Mouse (Mus musculus) lung, embryonic 16.5 days (tissue): Measurements from ENCODE around the gene A330070K13Rik. TPM values are rescaled to one million over a fixed set of nuclear protein-coding genes. Genes with fewer than 3 reads are reported as not detected.

ENCODE experiments used
- ATAC-seq: fragments of 200-750 bp; cut with Nextera tagmentation; 2 replicates; pipeline ENCODE4 v1.8.0; 2017; ENCODE audit warnings: low read depth, mild to moderate bottlenecking, moderate library complexity
- H3K27ac ChIP-seq: fragments of 300-500 bp; sonication (generic); 2 replicates; pipeline ENCODE4 v1.5.1; 2014; ENCODE audit warnings: mild to moderate bottlenecking, control low read depth, low read length
- H3K27me3 ChIP-seq: fragments of 300-500 bp; sonication (generic); 2 replicates; pipeline ENCODE4 v1.6.1; 2014; ENCODE audit warnings: low read depth, low read length, mixed read lengths; ENCODE audit not compliant: control insufficient read depth, insufficient read depth
- H3K36me3 ChIP-seq: fragments of 300-500 bp; sonication (generic); 2 replicates; pipeline ENCODE4 v1.6.1; 2014; ENCODE audit warnings: low read length; ENCODE audit not compliant: control insufficient read depth, insufficient read depth
- H3K4me1 ChIP-seq: fragments of 300-500 bp; sonication (generic); replicated peaks from 2 replicates; pipeline ENCODE4 v1.6.1; 2014; ENCODE audit warnings: low read length, mixed read lengths; ENCODE audit not compliant: control insufficient read depth, insufficient read depth
- H3K4me2 ChIP-seq: fragments of 300-500 bp; sonication (generic); 2 replicates; pipeline ENCODE4 v1.6.1; 2014; ENCODE audit warnings: low read depth, low read length, control low read depth
- H3K4me3 ChIP-seq: fragments of 300-500 bp; sonication (generic); 2 replicates; pipeline ENCODE4 v1.5.1; 2014; ENCODE audit warnings: mild to moderate bottlenecking, low read length, control low read depth
- H3K9ac ChIP-seq: fragments of 300-500 bp; sonication (generic); 2 replicates; pipeline ENCODE4 v1.6.1; 2014; ENCODE audit warnings: low read length, control low read depth
- H3K9me3 ChIP-seq: fragments of 300-500 bp; sonication (generic); 2 replicates; pipeline ENCODE4 v1.6.1; 2016; ENCODE audit warnings: low read length; ENCODE audit not compliant: control insufficient read depth
- WGBS: fragments of 180-500 bp; shearing (Covaris S2); extraction: QIAGEN DNeasy Blood & Tissue Kit; methylation state at CpG from one replicate; pipeline ENCODE4 v1.1.7; 2014; 5-methylcytosine and 5-hydroxymethylcytosine counted together
- polyA plus RNA-seq: library from polyadenylated mRNA; unstranded; fragments of >200 nt; fragmentation: Nextera tagmentation; extraction: Ambion mirVana; gene quantifications from 2 replicates; pipeline ENCODE4 v1.2.1, GENCODE M21; 2015

A330070K13Rik gene
- not detected in 2 replicates for polyA plus RNA-seq

DNA sequence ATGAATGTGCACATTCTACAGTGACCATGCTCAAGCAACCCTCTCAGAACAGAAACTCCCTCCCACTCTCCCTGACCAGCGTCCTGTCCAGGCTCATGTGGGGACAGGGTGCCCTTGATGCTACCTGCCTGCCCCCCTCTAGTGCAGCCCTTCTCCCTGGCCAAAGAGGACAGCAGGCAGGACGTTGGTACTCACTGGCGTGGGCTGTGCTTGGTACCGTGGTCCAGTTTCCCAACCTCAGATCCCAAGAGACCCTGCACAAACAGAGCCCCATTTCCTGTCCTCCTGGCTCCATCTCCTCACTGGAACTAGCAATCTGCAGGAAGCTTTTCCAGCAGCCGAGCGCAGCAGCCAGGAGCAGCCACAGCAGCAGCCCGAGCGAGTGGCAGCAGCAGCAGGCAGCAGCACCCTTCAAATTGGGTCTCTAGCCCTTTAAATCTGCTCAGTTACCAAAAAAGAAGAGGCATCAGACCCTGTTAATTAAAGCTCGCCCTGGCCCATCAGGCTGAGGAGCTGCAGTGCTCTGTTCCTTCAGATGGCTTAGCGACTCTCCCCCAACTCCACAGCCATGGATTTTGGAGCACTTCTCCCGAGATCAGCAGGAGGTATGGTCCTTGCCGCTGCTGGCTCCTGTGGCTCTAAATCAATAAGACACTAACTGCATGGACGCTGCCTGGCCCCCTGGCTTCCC is at the start of gene A330070K13Rik:
TSS of gene A330070K13Rik (minus strand) at position 410 of the 691 bp plus-strand sequence.
- no peak within 1 kb of the TSS for H3K4me3 ChIP-seq

DNA sequence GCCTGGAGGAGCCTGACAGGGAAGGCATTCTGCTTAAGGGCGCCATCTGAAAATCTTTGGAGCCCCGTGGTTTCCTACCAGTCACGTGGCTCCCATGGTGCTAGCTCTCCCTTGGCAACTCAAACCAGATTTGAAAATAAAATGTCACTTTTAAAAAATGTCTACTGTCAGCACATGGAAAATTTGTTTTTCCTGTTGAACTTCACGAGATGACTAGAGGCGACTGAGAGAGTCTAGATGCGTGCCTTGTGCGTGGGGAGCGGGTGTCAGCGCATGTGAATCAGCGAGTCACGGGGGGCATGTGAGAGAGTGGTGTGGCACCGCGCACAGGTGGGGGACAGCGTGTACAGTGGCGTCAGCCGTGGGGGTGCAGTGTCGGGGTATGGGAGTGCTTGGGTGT is 27.1 kb upstream of the A330070K13Rik start:
- Histone ChIP-seq H3K27ac (no peak overlapping the region), H3K4me3 (no peak overlapping the region), H3K4me2 (no peak overlapping the region), H3K27me3 (no peaks in the 10 kb centered on the region), H3K9ac (no peak overlapping the region), H3K4me1 (no peaks in the 10 kb centered on the region), H3K36me3 (no peaks in the 10 kb centered on the region), H3K9me3 (0 out of 2 replicates have a peak, but pooled peaks cover 2% of the 10 kb centered on the region)
- no peak for ATAC-seq
- 88% methylated on average over 17 of the region's 17 CpGs for WGBS

More for the DNA sequence above, at the start of gene A330070K13Rik:
- Histone ChIP-seq H3K27me3 (no peaks in the 10 kb centered on the region), H3K9ac (no peak within 1 kb of the TSS), H3K36me3 (no peaks in the 10 kb centered on the region), H3K4me2 (no peak within 1 kb of the TSS), H3K4me1 (no peaks in the 10 kb centered on the region), H3K27ac (no peak within 1 kb of the TSS), H3K9me3 (no peaks in the 10 kb centered on the region)
- 11% methylated on average over 13 of the region's 13 CpGs for WGBS
- ATAC-seq = no peak

DNA sequence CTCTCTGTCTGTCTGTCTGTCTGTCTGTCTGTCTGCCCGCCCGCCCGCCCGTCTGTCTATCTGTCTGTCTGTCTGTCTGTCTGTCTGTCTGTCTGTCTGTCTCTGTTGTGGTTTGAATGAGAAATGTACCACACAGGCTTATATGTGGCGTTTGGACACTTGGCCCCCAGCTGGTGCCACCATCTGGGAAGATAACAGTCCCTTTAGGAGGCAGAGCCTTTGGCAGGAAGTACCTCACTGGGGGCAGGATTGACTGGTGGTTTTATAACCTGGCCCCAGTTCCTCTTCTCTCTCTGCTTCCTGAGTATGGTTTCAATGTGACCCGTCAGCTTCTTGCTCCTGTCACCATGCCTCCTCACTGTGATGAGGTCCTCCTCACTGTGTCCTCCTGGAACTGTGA is 25.3 kb upstream of the A330070K13Rik start:
- 0 out of 2 replicates have a peak, but pooled peaks cover 2% of the 10 kb centered on the region for H3K9me3 ChIP-seq
- H3K4me3 ChIP-seq = no peak overlapping the region
- no peaks in the 10 kb centered on the region for H3K4me1 ChIP-seq
- 89% methylated on average over 6 of the region's 6 CpGs for WGBS
- no peak for ATAC-seq
- no peak overlapping the region for H3K27ac ChIP-seq
- H3K36me3 ChIP-seq = no peaks in the 10 kb centered on the region
- H3K4me2 ChIP-seq = no peak overlapping the region
- no peak overlapping the region for H3K9ac ChIP-seq
- H3K27me3 ChIP-seq = no peaks in the 10 kb centered on the region

DNA sequence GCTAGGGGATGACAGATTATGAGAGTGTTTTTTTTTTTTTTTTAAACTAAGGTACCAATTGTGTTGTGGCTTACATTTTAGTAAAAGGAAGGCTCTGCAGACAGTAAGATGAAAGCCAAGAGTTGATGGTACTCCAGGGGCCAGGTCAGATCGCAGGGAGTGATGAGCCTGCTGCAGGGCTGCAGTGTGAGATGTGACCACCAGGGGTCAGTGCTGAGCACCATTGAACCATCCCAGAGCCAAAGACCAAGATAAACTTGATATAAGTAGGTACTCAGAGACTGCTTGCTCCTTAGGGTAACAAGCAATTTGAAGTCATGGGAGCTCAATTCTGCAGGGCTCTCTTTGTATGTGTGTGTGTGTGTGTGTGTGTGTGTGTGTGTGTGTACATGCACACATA is 20.8 kb upstream of the A330070K13Rik start:
- no peak overlapping the region for H3K27ac ChIP-seq
- no peak overlapping the region for H3K4me3 ChIP-seq
- ATAC-seq = no peak
- H3K27me3 ChIP-seq = no peaks in the 10 kb centered on the region
- H3K4me2 ChIP-seq = no peak overlapping the region
- no peaks in the 10 kb centered on the region for H3K9me3 ChIP-seq
- H3K36me3 ChIP-seq = no peaks in the 10 kb centered on the region
- 47% methylated on average over 1 of the region's 1 CpGs for WGBS
- no peaks in the 10 kb centered on the region for H3K4me1 ChIP-seq
- no peak overlapping the region for H3K9ac ChIP-seq

DNA sequence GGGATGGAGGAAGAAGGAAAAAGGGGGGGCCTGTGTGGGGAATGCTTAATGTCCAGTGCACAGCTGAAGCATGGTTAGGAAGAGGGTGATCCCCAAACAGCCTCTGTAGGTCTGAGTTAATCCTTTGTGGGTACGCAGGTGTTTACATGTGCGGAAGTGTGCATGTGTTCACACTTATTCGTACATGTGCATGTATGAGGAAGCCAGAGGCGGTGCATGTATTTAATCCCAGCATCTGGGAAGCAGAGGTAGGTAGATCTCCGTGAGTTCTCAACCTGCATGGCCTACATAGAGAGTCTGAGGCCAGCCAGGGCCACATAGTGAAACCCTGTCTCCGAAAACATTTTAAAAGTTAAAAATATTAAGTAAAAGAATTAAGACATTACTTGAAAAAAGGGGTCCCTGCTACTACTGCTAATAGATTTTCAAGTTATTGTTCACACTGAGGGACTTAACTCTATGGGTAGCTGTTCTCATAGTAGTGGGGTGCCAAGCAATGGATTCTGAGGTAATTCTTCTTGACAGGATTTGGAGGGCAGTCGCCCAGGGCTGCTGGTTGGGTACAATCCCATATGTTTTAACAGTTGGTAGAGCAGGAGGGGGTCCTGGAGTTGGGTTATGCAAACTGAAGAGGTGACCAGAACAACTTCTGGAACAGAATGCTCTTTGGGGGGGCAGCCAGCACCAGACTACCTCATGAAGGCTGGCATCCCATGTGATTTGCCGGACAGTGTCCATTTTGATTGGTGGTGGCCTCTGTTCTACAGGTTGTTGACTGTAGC is 15.9 kb upstream of the A330070K13Rik start:
- no peak overlapping the region for H3K4me2 ChIP-seq
- WGBS = 90% methylated on average over 8 of the region's 8 CpGs
- no peak for ATAC-seq

DNA sequence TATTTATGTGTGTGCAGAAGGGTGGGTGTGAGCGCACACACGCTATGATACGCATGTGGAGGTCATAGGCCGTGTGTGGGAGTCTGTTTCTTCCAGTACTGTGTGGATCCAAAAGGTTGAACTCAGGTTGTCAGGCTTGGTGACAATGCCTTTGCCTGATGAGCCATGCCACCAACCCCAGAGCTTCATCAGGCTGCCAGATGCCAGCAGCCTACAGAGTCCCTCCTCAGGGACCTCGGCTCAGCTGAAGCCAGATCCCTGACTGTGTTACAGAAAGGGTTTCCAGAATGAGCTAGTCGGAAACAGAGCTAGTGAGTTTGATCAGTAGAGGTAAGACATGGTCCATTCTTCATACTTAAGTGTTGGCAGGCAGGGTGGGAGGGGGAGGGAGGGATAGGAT is 10.7 kb upstream of the A330070K13Rik start:
- no peak for ATAC-seq

More for the DNA sequence above, 15.9 kb upstream of the A330070K13Rik start:
- H3K9ac ChIP-seq = no peak overlapping the region
- H3K27ac ChIP-seq = no peak overlapping the region
- H3K4me3 ChIP-seq = no peak overlapping the region
- no peaks in the 10 kb centered on the region for H3K9me3 ChIP-seq
- no peaks in the 10 kb centered on the region for H3K4me1 ChIP-seq
- no peaks in the 10 kb centered on the region for H3K36me3 ChIP-seq
- H3K27me3 ChIP-seq = no peaks in the 10 kb centered on the region

DNA sequence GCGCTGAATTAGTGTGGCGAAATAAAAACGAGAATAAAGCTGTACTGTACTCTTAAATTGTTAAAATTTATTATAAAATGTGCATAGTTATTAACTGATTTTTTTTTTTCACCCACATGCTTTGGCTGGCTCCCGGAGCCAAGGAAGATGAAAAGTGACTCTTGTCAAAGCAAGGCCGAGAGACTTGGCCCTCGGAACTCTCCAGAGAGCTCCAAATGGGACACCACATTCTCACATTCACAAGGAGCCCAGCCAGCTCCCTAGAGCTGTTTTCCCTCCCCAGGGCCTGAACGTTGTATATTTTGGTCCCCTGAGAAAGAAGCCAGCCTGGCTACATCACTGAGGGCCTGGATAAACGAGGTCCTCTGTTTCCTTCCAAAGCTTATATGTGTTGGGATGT is 10.0 kb upstream of the A330070K13Rik start:
- Histone ChIP-seq H3K9me3 (no peaks in the 10 kb centered on the region), H3K4me1 (no peaks in the 10 kb centered on the region), H3K9ac (no peak overlapping the region), H3K4me2 (no peak overlapping the region), H3K27me3 (no peaks in the 10 kb centered on the region), H3K27ac (no peak overlapping the region), H3K36me3 (no peaks in the 10 kb centered on the region), H3K4me3 (no peak overlapping the region)
- no peak for ATAC-seq
- 49% methylated on average over 8 of the region's 8 CpGs for WGBS

More for the DNA sequence above, 10.7 kb upstream of the A330070K13Rik start:
- Histone ChIP-seq H3K4me2 (no peak overlapping the region), H3K4me3 (no peak overlapping the region), H3K27ac (no peak overlapping the region), H3K27me3 (no peaks in the 10 kb centered on the region), H3K9ac (no peak overlapping the region), H3K9me3 (no peaks in the 10 kb centered on the region), H3K4me1 (no peaks in the 10 kb centered on the region), H3K36me3 (no peaks in the 10 kb centered on the region)
- WGBS = 65% methylated on average over 6 of the region's 6 CpGs

DNA sequence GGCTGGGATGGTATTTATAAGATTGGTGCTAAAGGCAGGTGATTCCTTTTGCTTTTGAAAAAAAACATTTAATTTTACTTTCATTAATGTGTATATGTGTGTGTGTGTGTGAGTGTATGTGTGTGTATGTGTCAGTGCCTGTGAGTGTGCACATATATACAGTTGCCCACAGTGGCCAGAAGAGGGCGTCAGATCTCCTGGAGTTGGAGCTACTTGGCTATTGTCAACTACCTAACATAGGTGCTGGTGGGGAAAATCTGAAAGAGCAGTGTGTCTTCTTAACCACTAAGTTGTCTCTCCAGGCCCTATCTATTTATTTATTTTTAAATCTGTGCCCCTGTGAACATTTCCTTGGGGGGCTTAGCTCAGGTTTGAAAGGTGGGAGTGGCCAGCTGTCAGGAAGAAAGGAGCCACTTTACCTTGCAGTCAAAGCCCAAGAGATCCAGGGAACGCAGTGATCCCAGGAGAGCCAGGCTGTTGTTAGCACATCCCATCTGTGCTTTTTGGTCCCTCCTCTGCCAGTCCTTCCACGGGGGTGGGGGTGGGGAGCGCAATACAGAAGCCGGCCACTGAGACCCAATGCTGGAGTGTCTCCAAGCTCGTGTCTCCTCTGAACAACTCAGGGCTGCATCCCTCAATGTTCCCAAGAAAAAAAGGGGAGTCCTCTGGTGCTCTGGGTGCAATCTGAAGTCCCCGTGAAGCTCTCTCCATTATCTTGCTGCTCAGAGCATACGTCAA is 9.4 kb upstream of the A330070K13Rik start:
- Histone ChIP-seq H3K36me3 (no peaks in the 10 kb centered on the region), H3K27ac (no peak overlapping the region), H3K4me1 (no peaks in the 10 kb centered on the region), H3K27me3 (no peaks in the 10 kb centered on the region), H3K9ac (no peak overlapping the region), H3K4me2 (no peak overlapping the region), H3K4me3 (no peak overlapping the region), H3K9me3 (no peaks in the 10 kb centered on the region)
- WGBS = 33% methylated on average over 8 of the region's 8 CpGs
- no peak for ATAC-seq

DNA sequence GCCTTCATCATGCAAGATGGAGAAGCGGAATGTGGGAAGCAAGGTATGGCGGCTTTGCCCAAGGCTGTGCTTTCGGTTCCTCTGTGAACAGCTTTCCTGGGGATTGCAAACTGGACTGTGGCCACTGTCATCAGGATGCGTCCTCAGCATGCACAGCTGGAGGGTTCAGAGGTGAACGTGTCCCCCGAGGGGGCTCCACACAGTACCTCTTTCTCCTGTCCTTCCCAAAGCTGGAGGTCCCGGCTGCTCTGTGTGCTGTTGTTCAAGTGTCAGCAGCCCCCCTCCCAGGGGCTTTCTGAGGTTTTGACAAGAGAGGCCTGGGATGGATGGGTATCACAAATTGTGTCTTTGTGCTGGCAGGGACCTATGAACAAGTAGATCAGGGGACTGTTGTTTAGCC is 2.0 kb upstream of the A330070K13Rik start:
- Histone ChIP-seq H3K27ac (no peak overlapping the region), H3K36me3 (no peaks in the 10 kb centered on the region), H3K27me3 (no peaks in the 10 kb centered on the region), H3K9me3 (no peaks in the 10 kb centered on the region), H3K9ac (no peak overlapping the region), H3K4me1 (no peaks in the 10 kb centered on the region), H3K4me2 (no peak overlapping the region), H3K4me3 (no peak overlapping the region)
- WGBS = 71% methylated on average over 7 of the region's 7 CpGs
- no peak for ATAC-seq
